Mouse (Mus musculus): ENCODE results near the gene Cd82. TPM values are rescaled to one million over a fixed set of nuclear protein-coding genes. Genes with fewer than 3 reads are reported as not detected.

Cd82 gene
- polyA plus RNA-seq, 1 experiment from 2014 or later = 6.0 TPM

GRCm38 (mm10) chr2:93453046-93453445 lies 9.9 kb downstream of the Cd82 start:
- no peak overlapping the region for H3K9ac ChIP-seq (ENCODE audit: low read length)
- ATAC-seq (ENCODE audit: insufficient number of reproducible peaks, low FRiP score, low TSS enrichment, low read depth) = no peak
- H3K9me3 ChIP-seq (ENCODE audit: control insufficient read depth, low read length) = no peaks in the 10 kb centered on the region
- peaks cover 17% of the 10 kb centered on the region for H3K4me1 ChIP-seq (ENCODE audit: control insufficient read depth, insufficient read depth, low read length)
- no peak overlapping the region for H3K27ac ChIP-seq (replicated peaks; ENCODE audit: low read depth, low read length)
- no peak overlapping the region for H3K4me2 ChIP-seq (ENCODE audit: low read depth, severe bottlenecking)
- no peak for DNase-seq (ENCODE audit: low spot score)
- 74% methylated on average over 4 of the region's 4 CpGs for WGBS
- H3K27me3 ChIP-seq (ENCODE audit: control insufficient read depth, insufficient read depth, low read length) = no peaks in the 10 kb centered on the region
- no peak overlapping the region for H3K4me3 ChIP-seq (ENCODE audit: low read depth, low read length)
- no peaks in the 10 kb centered on the region for H3K36me3 ChIP-seq (ENCODE audit: control insufficient read depth, insufficient read depth, low read length)

- DNase-seq (ENCODE audit: low spot score) = no peak
- H3K27ac ChIP-seq (replicated peaks; ENCODE audit: low read depth, low read length) = no peak overlapping the region
- H3K4me1 ChIP-seq (ENCODE audit: control insufficient read depth, insufficient read depth, low read length) = peaks cover 17% of the 10 kb centered on the region
- H3K36me3 ChIP-seq (ENCODE audit: control insufficient read depth, insufficient read depth, low read length) = no peaks in the 10 kb centered on the region
- no peak overlapping the region for H3K4me2 ChIP-seq (ENCODE audit: low read depth, severe bottlenecking)
- no peak for ATAC-seq (ENCODE audit: insufficient number of reproducible peaks, low FRiP score, low TSS enrichment, low read depth)
- H3K9ac ChIP-seq (ENCODE audit: low read length) = no peak overlapping the region
- no peaks in the 10 kb centered on the region for H3K9me3 ChIP-seq (ENCODE audit: control insufficient read depth, low read length)
- no peaks in the 10 kb centered on the region for H3K27me3 ChIP-seq (ENCODE audit: control insufficient read depth, insufficient read depth, low read length)
- H3K4me3 ChIP-seq (ENCODE audit: low read depth, low read length) = no peak overlapping the region
- WGBS = 72% methylated on average over 4 of the region's 4 CpGs
These were observed 10.4 kb downstream of the Cd82 start for GRCm38 (mm10) chr2:93452506-93452905.

GRCm38 (mm10) chr2:93452057-93452456 lies 10.9 kb downstream of the Cd82 start:
- ATAC-seq (ENCODE audit: insufficient number of reproducible peaks, low FRiP score, low TSS enrichment, low read depth) (no peak), DNase-seq (ENCODE audit: low spot score) (no peak)

GRCm38 (mm10) chr2:93451219-93451938 lies 11.6 kb downstream of the Cd82 start:
- 22% methylated on average over 6 of the region's 6 CpGs for WGBS
- no peak overlapping the region for H3K4me2 ChIP-seq (ENCODE audit: low read depth, severe bottlenecking)
- peak; percentile 71 for DNase-seq (ENCODE audit: low spot score)
- H3K9ac ChIP-seq (ENCODE audit: low read length) = peak overlapping the region; percentile 2; the same call in 1 of the 2 replicates
- no peak overlapping the region; the same call in 1 of the 2 replicates for H3K27ac ChIP-seq (replicated peaks; ENCODE audit: low read depth, low read length)
- no peaks in the 10 kb centered on the region for H3K9me3 ChIP-seq (ENCODE audit: control insufficient read depth, low read length)
- H3K27me3 ChIP-seq (ENCODE audit: control insufficient read depth, insufficient read depth, low read length) = no peaks in the 10 kb centered on the region
- H3K4me3 ChIP-seq (ENCODE audit: low read depth, low read length) = no peak overlapping the region
- peak; percentile 65 for ATAC-seq (ENCODE audit: insufficient number of reproducible peaks, low FRiP score, low TSS enrichment, low read depth)
- H3K36me3 ChIP-seq (ENCODE audit: control insufficient read depth, insufficient read depth, low read length) = no peaks in the 10 kb centered on the region
- H3K4me1 ChIP-seq (ENCODE audit: control insufficient read depth, insufficient read depth, low read length) = peaks cover 24% of the 10 kb centered on the region

More at GRCm38 (mm10) chr2:93452057-93452456, 10.9 kb downstream of the Cd82 start:
- Histone ChIP-seq H3K4me1 (ENCODE audit: control insufficient read depth, insufficient read depth, low read length) (peaks cover 21% of the 10 kb centered on the region), H3K4me3 (ENCODE audit: low read depth, low read length) (no peak overlapping the region), H3K9me3 (ENCODE audit: control insufficient read depth, low read length) (no peaks in the 10 kb centered on the region), H3K36me3 (ENCODE audit: control insufficient read depth, insufficient read depth, low read length) (no peaks in the 10 kb centered on the region), H3K27ac (replicated peaks; ENCODE audit: low read depth, low read length) (no peak overlapping the region; the same call in 1 of the 2 replicates), H3K9ac (ENCODE audit: low read length) (no peak overlapping the region), H3K4me2 (ENCODE audit: low read depth, severe bottlenecking) (no peak overlapping the region), H3K27me3 (ENCODE audit: control insufficient read depth, insufficient read depth, low read length) (no peaks in the 10 kb centered on the region)
- 59% methylated on average over 6 of the region's 6 CpGs for WGBS

- no peak overlapping the region for H3K9ac ChIP-seq (ENCODE audit: low read length)
- ATAC-seq (ENCODE audit: insufficient number of reproducible peaks, low FRiP score, low TSS enrichment, low read depth) = no peak
- H3K4me3 ChIP-seq (ENCODE audit: low read depth, low read length) = no peak overlapping the region
- peaks cover 24% of the 10 kb centered on the region for H3K4me1 ChIP-seq (ENCODE audit: control insufficient read depth, insufficient read depth, low read length)
- H3K36me3 ChIP-seq (ENCODE audit: control insufficient read depth, insufficient read depth, low read length) = no peaks in the 10 kb centered on the region
- H3K27ac ChIP-seq (replicated peaks; ENCODE audit: low read depth, low read length) = no peak overlapping the region
- H3K4me2 ChIP-seq (ENCODE audit: low read depth, severe bottlenecking) = no peak overlapping the region
- no peaks in the 10 kb centered on the region for H3K27me3 ChIP-seq (ENCODE audit: control insufficient read depth, insufficient read depth, low read length)
- no peak for DNase-seq (ENCODE audit: low spot score)
- 90% methylated on average over 7 of the region's 7 CpGs for WGBS
- no peaks in the 10 kb centered on the region for H3K9me3 ChIP-seq (ENCODE audit: control insufficient read depth, low read length)
These were observed 12.2 kb downstream of the Cd82 start for GRCm38 (mm10) chr2:93450695-93451094.

- Histone ChIP-seq H3K9me3 (ENCODE audit: control insufficient read depth, low read length) (no peaks in the 10 kb centered on the region), H3K4me2 (ENCODE audit: low read depth, severe bottlenecking) (no peak overlapping the region), H3K4me3 (ENCODE audit: low read depth, low read length) (no peak overlapping the region), H3K27ac (replicated peaks; ENCODE audit: low read depth, low read length) (no peak overlapping the region), H3K9ac (ENCODE audit: low read length) (no peak overlapping the region), H3K36me3 (ENCODE audit: control insufficient read depth, insufficient read depth, low read length) (no peaks in the 10 kb centered on the region), H3K27me3 (ENCODE audit: control insufficient read depth, insufficient read depth, low read length) (no peaks in the 10 kb centered on the region), H3K4me1 (ENCODE audit: control insufficient read depth, insufficient read depth, low read length) (peaks cover 24% of the 10 kb centered on the region)
- ATAC-seq (ENCODE audit: insufficient number of reproducible peaks, low FRiP score, low TSS enrichment, low read depth) (no peak), DNase-seq (ENCODE audit: low spot score) (no peak)
- WGBS = 83% methylated on average over 2 of the region's 2 CpGs
These were observed 13.3 kb downstream of the Cd82 start for GRCm38 (mm10) chr2:93449657-93450056.

- no peaks in the 10 kb centered on the region for H3K27me3 ChIP-seq (ENCODE audit: control insufficient read depth, insufficient read depth, low read length)
- no peak for ATAC-seq (ENCODE audit: insufficient number of reproducible peaks, low FRiP score, low TSS enrichment, low read depth)
- H3K9me3 ChIP-seq (ENCODE audit: control insufficient read depth, low read length) = no peaks in the 10 kb centered on the region
- H3K4me1 ChIP-seq (ENCODE audit: control insufficient read depth, insufficient read depth, low read length) = peaks cover 25% of the 10 kb centered on the region
- WGBS = 50% methylated on average over 5 of the region's 5 CpGs
- H3K4me2 ChIP-seq (ENCODE audit: low read depth, severe bottlenecking) = no peak overlapping the region
- H3K9ac ChIP-seq (ENCODE audit: low read length) = 0 out of 2 replicates have a peak overlapping the region, but pooled peaks have one; percentile 22
- no peak for DNase-seq (ENCODE audit: low spot score)
- no peak overlapping the region for H3K27ac ChIP-seq (replicated peaks; ENCODE audit: low read depth, low read length)
- no peak overlapping the region for H3K4me3 ChIP-seq (ENCODE audit: low read depth, low read length)
- H3K36me3 ChIP-seq (ENCODE audit: control insufficient read depth, insufficient read depth, low read length) = no peaks in the 10 kb centered on the region
These were observed 14.2 kb downstream of the Cd82 start for GRCm38 (mm10) chr2:93448774-93449173.

GRCm38 (mm10) chr2:93447500-93448249 lies 15.3 kb downstream of the Cd82 start:
- Histone ChIP-seq H3K27me3 (ENCODE audit: control insufficient read depth, insufficient read depth, low read length) (no peaks in the 10 kb centered on the region), H3K4me3 (ENCODE audit: low read depth, low read length) (no peak overlapping the region), H3K4me1 (ENCODE audit: control insufficient read depth, insufficient read depth, low read length) (peaks cover 32% of the 10 kb centered on the region), H3K4me2 (ENCODE audit: low read depth, severe bottlenecking) (no peak overlapping the region), H3K36me3 (ENCODE audit: control insufficient read depth, insufficient read depth, low read length) (no peaks in the 10 kb centered on the region), H3K27ac (replicated peaks; ENCODE audit: low read depth, low read length) (no peak overlapping the region), H3K9ac (ENCODE audit: low read length) (no peak overlapping the region), H3K9me3 (ENCODE audit: control insufficient read depth, low read length) (no peaks in the 10 kb centered on the region)
- ATAC-seq (ENCODE audit: insufficient number of reproducible peaks, low FRiP score, low TSS enrichment, low read depth) (no peak), DNase-seq (ENCODE audit: low spot score) (no peak)
- 71% methylated on average over 6 of the region's 6 CpGs for WGBS
